Mouse (Mus musculus): Measurements from ENCODE around the gene Rpl3.

Gene Rpl3

GRCm38 (mm10) chr15:80115256-80115655 is 23.6 kb upstream of the Rpl3 start:
- DNase-seq (ENCODE audit: low spot score) = no peak

GRCm38 (mm10) chr15:80114414-80114813 is 22.7 kb upstream of the Rpl3 start:
- DNase-seq (ENCODE audit: low spot score) = no peak

- DNase-seq (ENCODE audit: low spot score) = no peak
Measured at GRCm38 (mm10) chr15:80112499-80112898, 20.8 kb upstream of the Rpl3 start.

GRCm38 (mm10) chr15:80111436-80111835 is 19.8 kb upstream of the Rpl3 start:
- DNase-seq (ENCODE audit: low spot score) = no peak

GRCm38 (mm10) chr15:80107575-80107974 is 15.9 kb upstream of the Rpl3 start:
- no peak for DNase-seq (ENCODE audit: low spot score)

GRCm38 (mm10) chr15:80107143-80107542 is 15.5 kb upstream of the Rpl3 start:
- DNase-seq (ENCODE audit: low spot score) = no peak

- DNase-seq (ENCODE audit: low spot score) = no peak
Measured at GRCm38 (mm10) chr15:80105490-80106410, 14.1 kb upstream of the Rpl3 start.

- no peak for DNase-seq (ENCODE audit: low spot score)
Measured at GRCm38 (mm10) chr15:80102495-80102894, 10.8 kb upstream of the Rpl3 start.

GRCm38 (mm10) chr15:80101503-80101902 is 9.8 kb upstream of the Rpl3 start:
- no peak for DNase-seq (ENCODE audit: low spot score)

- DNase-seq (ENCODE audit: low spot score) = no peak
Measured at GRCm38 (mm10) chr15:80100871-80101270, 9.2 kb upstream of the Rpl3 start.

- DNase-seq (ENCODE audit: low spot score) = no peak
Measured at GRCm38 (mm10) chr15:80100196-80100595, 8.5 kb upstream of the Rpl3 start.

GRCm38 (mm10) chr15:80099477-80099876 is 7.8 kb upstream of the Rpl3 start:
- DNase-seq (ENCODE audit: low spot score) = no peak

- no peak for DNase-seq (ENCODE audit: low spot score)
Measured at GRCm38 (mm10) chr15:80098809-80099208, 7.1 kb upstream of the Rpl3 start.

GRCm38 (mm10) chr15:80097999-80098461 is 6.4 kb upstream of the Rpl3 start:
- DNase-seq (ENCODE audit: low spot score) = no peak

- DNase-seq (ENCODE audit: low spot score) = no peak
Measured at GRCm38 (mm10) chr15:80096946-80097881, 5.5 kb upstream of the Rpl3 start.

GRCm38 (mm10) chr15:80096406-80096805 is 4.7 kb upstream of the Rpl3 start:
- DNase-seq (ENCODE audit: low spot score) = no peak

GRCm38 (mm10) chr15:80095596-80095995 is 3.9 kb upstream of the Rpl3 start:
- no peak for DNase-seq (ENCODE audit: low spot score)

- no peak for DNase-seq (ENCODE audit: low spot score)
Measured at GRCm38 (mm10) chr15:80094201-80094600, 2.5 kb upstream of the Rpl3 start.

GRCm38 (mm10) chr15:80092599-80092998 is 931 bp upstream of the Rpl3 start:
- no peak for DNase-seq (ENCODE audit: low spot score)

- no peak for DNase-seq (ENCODE audit: low spot score)
Measured at GRCm38 (mm10) chr15:80092041-80092441, 373 bp upstream of the Rpl3 start.

- DNase-seq (ENCODE audit: low spot score) = no peak
Measured at GRCm38 (mm10) chr15:80090741-80091120, 937 bp downstream of the Rpl3 start.

- no peak for DNase-seq (ENCODE audit: low spot score)
Measured at GRCm38 (mm10) chr15:80090155-80090554, 1.5 kb downstream of the Rpl3 start.

- peak; percentile 91 for DNase-seq (ENCODE audit: low spot score)
Measured at GRCm38 (mm10) chr15:80088637-80089036, 3.0 kb downstream of the Rpl3 start.

Measured in left cerebral cortex, adult 11 months (tissue).